Mouse (Mus musculus) lung, embryonic 16.5 days (tissue): ENCODE data around the gene Yy1. TPM values are rescaled to one million over a fixed set of nuclear protein-coding genes. Genes with fewer than 3 reads are reported as not detected.
A peak's percentile ranks its signal among the peaks of the same experiment; 100 is the strongest.

Experiments
- ATAC-seq: fragments of 200-750 bp; cut with Nextera tagmentation; 2 replicates; pipeline ENCODE4 v1.8.0; 2017; ENCODE audit warnings: low read depth, mild to moderate bottlenecking, moderate library complexity
- H3K27ac ChIP-seq: fragments of 300-500 bp; sonication (generic); 2 replicates; pipeline ENCODE4 v1.5.1; 2014; ENCODE audit warnings: mild to moderate bottlenecking, control low read depth, low read length
- H3K27me3 ChIP-seq: fragments of 300-500 bp; sonication (generic); 2 replicates; pipeline ENCODE4 v1.6.1; 2014; ENCODE audit warnings: low read depth, low read length, mixed read lengths; ENCODE audit not compliant: control insufficient read depth, insufficient read depth
- H3K36me3 ChIP-seq: fragments of 300-500 bp; sonication (generic); 2 replicates; pipeline ENCODE4 v1.6.1; 2014; ENCODE audit warnings: low read length; ENCODE audit not compliant: control insufficient read depth, insufficient read depth
- H3K4me1 ChIP-seq: fragments of 300-500 bp; sonication (generic); replicated peaks from 2 replicates; pipeline ENCODE4 v1.6.1; 2014; ENCODE audit warnings: low read length, mixed read lengths; ENCODE audit not compliant: control insufficient read depth, insufficient read depth
- H3K4me2 ChIP-seq: fragments of 300-500 bp; sonication (generic); 2 replicates; pipeline ENCODE4 v1.6.1; 2014; ENCODE audit warnings: low read depth, low read length, control low read depth
- H3K4me3 ChIP-seq: fragments of 300-500 bp; sonication (generic); 2 replicates; pipeline ENCODE4 v1.5.1; 2014; ENCODE audit warnings: mild to moderate bottlenecking, low read length, control low read depth
- H3K9ac ChIP-seq: fragments of 300-500 bp; sonication (generic); 2 replicates; pipeline ENCODE4 v1.6.1; 2014; ENCODE audit warnings: low read length, control low read depth
- H3K9me3 ChIP-seq: fragments of 300-500 bp; sonication (generic); 2 replicates; pipeline ENCODE4 v1.6.1; 2016; ENCODE audit warnings: low read length; ENCODE audit not compliant: control insufficient read depth
- WGBS: fragments of 180-500 bp; shearing (Covaris S2); extraction: QIAGEN DNeasy Blood & Tissue Kit; methylation state at CpG from one replicate; pipeline ENCODE4 v1.1.7; 2014; 5-methylcytosine and 5-hydroxymethylcytosine counted together
- microRNA counts: library from miRNA; unstranded; fragments of <30 nt; microRNA quantifications from one replicate; lab custom pipeline; 2016
- microRNA-seq: library from miRNA; unstranded; fragments of <30 nt; microRNA quantifications from one replicate; pipeline ENCODE4, GENCODE M21; 2016
- polyA plus RNA-seq: library from polyadenylated mRNA; unstranded; fragments of >200 nt; fragmentation: Nextera tagmentation; extraction: Ambion mirVana; gene quantifications from 2 replicates; pipeline ENCODE4 v1.2.1, GENCODE M21; 2015

Yy1 gene
- polyA plus RNA-seq, 1 experiment from 2014 or later, result 14.6 TPM

DNA sequence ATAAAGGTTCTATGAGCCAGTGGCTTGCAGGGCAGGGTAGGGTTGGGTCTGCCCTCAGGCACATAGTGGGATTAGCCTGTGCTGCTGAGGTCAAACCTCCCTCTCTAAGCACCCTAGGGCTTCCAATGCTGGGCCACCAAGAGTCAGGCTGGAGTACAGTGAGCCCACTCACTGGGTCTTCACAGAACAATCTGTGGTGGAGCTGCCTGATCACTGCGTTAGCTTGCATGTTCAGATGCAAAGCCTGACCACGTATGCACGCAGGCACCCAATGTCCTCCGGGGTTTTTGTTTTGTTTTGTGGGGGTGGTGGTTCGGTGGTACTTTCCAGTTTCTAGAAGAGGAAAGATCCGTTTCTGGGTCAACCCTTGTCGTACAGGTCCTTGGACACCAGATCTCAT, 64.3 kb downstream of the Yy1 start:
- Histone ChIP-seq H3K9me3 (no peaks in the 10 kb centered on the region), H3K4me3 (no peak overlapping the region), H3K36me3 (peaks cover 7% of the 10 kb centered on the region; the same call in 1 of the 2 replicates), H3K27ac (no peak overlapping the region; the same call in 1 of the 2 replicates), H3K4me2 (no peak overlapping the region), H3K27me3 (no peaks in the 10 kb centered on the region), H3K4me1 (peaks cover 9% of the 10 kb centered on the region), H3K9ac (no peak overlapping the region)
- 79% methylated on average over 7 of the region's 7 CpGs for WGBS
- ATAC-seq, result no peak

DNA sequence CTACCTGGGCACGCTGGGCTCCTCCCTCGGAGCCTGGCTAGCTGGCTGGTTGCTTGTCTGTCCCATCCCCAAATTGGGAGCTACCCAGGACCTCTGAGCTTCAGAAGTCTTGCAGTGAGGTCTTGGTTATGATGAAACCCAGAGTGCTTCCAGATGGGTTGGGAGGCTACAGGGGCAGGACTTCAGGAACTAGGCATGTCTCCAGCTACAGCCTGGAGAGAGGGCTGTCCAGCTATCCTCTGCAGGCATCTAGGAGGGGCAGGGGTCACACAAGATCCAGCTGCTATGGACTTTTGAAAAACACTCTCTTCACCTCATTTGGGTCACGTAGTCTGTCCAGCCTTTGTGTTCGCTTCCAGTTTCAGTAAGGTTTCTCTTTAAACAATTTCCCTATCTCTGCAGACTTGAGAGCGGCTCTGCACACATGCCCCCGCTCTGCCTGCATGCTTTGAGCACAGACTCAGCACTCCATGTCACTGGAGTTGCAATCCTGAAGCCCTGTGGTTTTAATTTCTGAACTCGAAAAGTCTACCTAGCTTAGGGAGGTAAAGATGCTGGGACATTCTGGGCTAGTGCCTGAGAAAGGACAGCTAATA, 64.9 kb downstream of the Yy1 start:
- H3K4me3 ChIP-seq, result no peak overlapping the region
- H3K9ac ChIP-seq, result peak overlapping the region; percentile 11; the same call in 1 of the 2 replicates
- H3K4me1 ChIP-seq, result peaks cover 9% of the 10 kb centered on the region
- peak overlapping the region; percentile 58 for H3K27ac ChIP-seq
- no peaks in the 10 kb centered on the region for H3K27me3 ChIP-seq
- H3K9me3 ChIP-seq, result no peaks in the 10 kb centered on the region
- H3K4me2 ChIP-seq, result no peak overlapping the region; the same call in 1 of the 2 replicates
- peaks cover 10% of the 10 kb centered on the region for H3K36me3 ChIP-seq
- 49% methylated on average over 7 of the region's 7 CpGs for WGBS
- ATAC-seq, result peak; percentile 90

DNA sequence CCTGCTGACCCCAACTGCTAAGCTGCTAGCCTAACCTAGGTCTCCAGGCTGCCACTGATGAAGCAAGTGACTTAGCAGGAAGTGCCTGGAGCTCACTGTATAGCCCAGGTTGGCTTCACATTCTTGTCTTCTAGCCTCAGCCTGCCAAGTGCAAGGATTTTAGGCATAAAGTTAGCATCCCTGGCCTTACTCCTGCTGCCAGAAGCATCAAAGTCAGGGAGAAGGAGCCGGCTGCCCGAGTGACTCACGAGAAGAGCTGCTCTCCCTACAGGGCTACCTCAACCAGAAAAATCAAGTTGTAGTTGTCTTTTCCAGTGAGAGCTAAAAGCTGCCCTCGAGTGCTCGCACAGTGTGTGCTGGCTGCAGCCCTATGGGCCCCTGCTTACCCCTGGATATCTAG, 65.7 kb downstream of the Yy1 start:
- no peak for ATAC-seq
- Histone ChIP-seq H3K4me1 (peaks cover 9% of the 10 kb centered on the region), H3K27me3 (no peaks in the 10 kb centered on the region), H3K36me3 (peaks cover 10% of the 10 kb centered on the region), H3K9me3 (no peaks in the 10 kb centered on the region), H3K9ac (no peak overlapping the region; the same call in 1 of the 2 replicates), H3K4me3 (no peak overlapping the region), H3K27ac (peak overlapping the region; percentile 58), H3K4me2 (no peak overlapping the region)
- WGBS, result 78% methylated on average over 5 of the region's 5 CpGs

- H3K27ac ChIP-seq, result peak overlapping the region; percentile 33
- no peak overlapping the region for H3K9ac ChIP-seq
- H3K27me3 ChIP-seq, result no peaks in the 10 kb centered on the region
- peaks cover 3% of the 10 kb centered on the region for H3K4me1 ChIP-seq
- H3K36me3 ChIP-seq, result peaks cover 19% of the 10 kb centered on the region
- WGBS, result 52% methylated on average over 6 of the region's 6 CpGs
- H3K9me3 ChIP-seq, result no peaks in the 10 kb centered on the region
- ATAC-seq, result peak; percentile 85
- no peak overlapping the region for H3K4me3 ChIP-seq
- H3K4me2 ChIP-seq, result no peak overlapping the region
These were observed 72.3 kb downstream of the Yy1 start for GRCm38 (mm10) chr12:108865007-108865494.

DNA sequence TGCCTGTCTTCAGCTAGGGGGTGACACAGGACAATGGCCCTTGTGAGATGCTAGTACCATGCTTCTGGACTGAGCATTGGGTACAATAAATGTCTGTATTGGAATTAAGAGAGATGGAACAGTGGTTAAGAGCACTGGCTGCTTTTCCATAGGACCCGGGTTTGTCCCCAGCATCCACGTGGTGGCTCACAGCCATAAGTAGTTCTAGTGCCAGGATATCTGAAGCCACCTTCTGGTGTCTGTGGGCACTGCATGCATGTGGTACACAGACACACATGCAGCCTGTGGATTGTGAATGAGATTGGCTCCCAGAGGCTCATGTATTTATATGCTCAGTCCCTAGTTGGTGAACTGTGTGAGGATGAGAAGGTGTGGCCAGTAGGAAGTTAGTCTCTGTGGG, 76.8 kb downstream of the Yy1 start:
- 69% methylated on average over 2 of the region's 2 CpGs for WGBS
- no peak for ATAC-seq
- Histone ChIP-seq H3K27ac (no peak overlapping the region), H3K4me2 (no peak overlapping the region), H3K36me3 (peaks cover 21% of the 10 kb centered on the region), H3K9me3 (no peaks in the 10 kb centered on the region), H3K4me3 (no peak overlapping the region), H3K4me1 (peaks cover 2% of the 10 kb centered on the region), H3K9ac (no peak overlapping the region), H3K27me3 (no peaks in the 10 kb centered on the region)

MicroRNAs encoded within 50 kb of the gene (microRNA counts, 519-probe panel; counts per million panel counts)
- microRNA mmu-miR-345-3p (lab: Ali Mortazavi, UCI) (not detected), microRNA mmu-miR-345-5p (lab: Ali Mortazavi, UCI) (2,740 counts per million, percentile 50 among the panel's probes with 10 or more counts)

Small RNAs within 50 kb of the gene (microRNA-seq; reads per million reads assigned to microRNA genes)
- gene Mir345, result 80.4 reads per million, percentile 48 among the genes with 10 or more reads in this experiment

Other genes with a start within 250 kb of the Yy1 start
- gene Evl, start 238.3 kb upstream of the Yy1 start, polyA plus RNA-seq, result 41.6 and 44.6 TPM in 2 replicates
- 1.1 and 1.9 TPM in 2 replicates for gene Degs2, start 90.7 kb upstream of the Yy1 start, polyA plus RNA-seq
- gene Slc25a29, start 42.9 kb downstream of the Yy1 start, polyA plus RNA-seq, result 7.5 and 7.8 TPM in 2 replicates
- 9.3 and 9.5 TPM in 2 replicates for gene Slc25a47, start 43.1 kb downstream of the Yy1 start, polyA plus RNA-seq
- 7.7 and 10.9 TPM in 2 replicates for gene Wdr25, start 100.7 kb downstream of the Yy1 start, polyA plus RNA-seq
- 77.0 and 77.8 TPM in 2 replicates for gene Wars, start 101.2 kb downstream of the Yy1 start, polyA plus RNA-seq